ENCODE assay signal across 7 mouse cellular contexts in genomic region chr9:102634453-102634852, GRCm38 (mm10).
"Had no signal": no experiment of that assay in that cellular context is flagged by ENCODE, and none has a peak within 500 bp of the region (broad histone marks: within the 10 kb centered on the region; RNA-seq: fewer than 3 reads in every experiment).

No protein-coding gene starts in this region.

- H3K4me3 ChIP-seq: left cerebral cortex, adult 2 months; limb, embryonic 15.5 days; liver, embryonic 12.5 days; midbrain, embryonic 12.5 days; neural tube, embryonic 12.5 days had no signal

- H3K27ac ChIP-seq: left cerebral cortex, adult 2 months; limb, embryonic 15.5 days; liver, embryonic 12.5 days; midbrain, embryonic 12.5 days; neural tube, embryonic 12.5 days; stomach, postnatal 0 days had no signal

- H3K9me3 ChIP-seq: limb, embryonic 15.5 days; liver, embryonic 12.5 days; midbrain, embryonic 12.5 days; neural tube, embryonic 12.5 days had no signal

- H3K27me3 ChIP-seq: limb, embryonic 15.5 days; liver, embryonic 12.5 days; midbrain, embryonic 12.5 days; neural tube, embryonic 12.5 days had no signal

- H3K4me2 ChIP-seq: limb, embryonic 15.5 days; liver, embryonic 12.5 days; midbrain, embryonic 12.5 days; neural tube, embryonic 12.5 days had no signal

- ATAC-seq: liver, embryonic 12.5 days had no signal

- DNase-seq: kidney, postnatal 14 days had no signal

- H3K4me1 ChIP-seq: liver, embryonic 12.5 days; midbrain, embryonic 12.5 days had no signal

- H3K9ac ChIP-seq: limb, embryonic 15.5 days; liver, embryonic 12.5 days; midbrain, embryonic 12.5 days; neural tube, embryonic 12.5 days had no signal
